Mouse (Mus musculus) kidney, adult 2 months (tissue): Measurements from ENCODE around the gene Dnajb7.

Source experiments
- CTCF ChIP-seq: fragments of 200-500 bp; conservative IDR thresholded peaks from 2 replicates; pipeline ENCODE4 v1.5.1; 2011; ENCODE audit warnings: low read depth, mild to moderate bottlenecking, control low read depth, low read length, moderate library complexity, mixed read lengths; ENCODE audit not compliant: insufficient read depth, insufficient read length
- POLR2A ChIP-seq: fragments of 200-500 bp; IDR thresholded peaks from one replicate; pipeline ENCODE4 v1.6.1; 2011; ENCODE audit warnings: low read depth, low read length, control low read depth

- TF ChIP-seq CTCF (no peak), POLR2A (no peak)
Observed at GRCm38 (mm10) chr15:81421454-81421853, 13.4 kb upstream of the Dnajb7 start.
